Mouse (Mus musculus) 416B (cell line): ENCODE measurements around the gene Naaladl2.
A peak's percentile ranks its signal among the peaks of the same experiment; 100 is the strongest.
"Not testable (repeated sequence)": the region's sequence is repeated elsewhere in the genome, so short reads cannot be mapped to it uniquely, and the experiment has no call there.

Experiments used
- DNase-seq: peaks from one replicate; pipeline ENCODE4 v3.0.0; 2011; ENCODE audit warnings: low read depth

Gene Naaladl2

GRCm38 (mm10) chr3:24321489-24322405 is 822.3 kb downstream of the Naaladl2 start:
- peak; percentile 4 for DNase-seq

- no peak for DNase-seq
Observed at GRCm38 (mm10) chr3:24314658-24315297, 829.3 kb downstream of the Naaladl2 start.

GRCm38 (mm10) chr3:24225418-24225817 is 918.6 kb downstream of the Naaladl2 start:
- DNase-seq = no peak

GRCm38 (mm10) chr3:24217476-24217875 is 926.6 kb downstream of the Naaladl2 start:
- DNase-seq = no peak

GRCm38 (mm10) chr3:24166531-24166930 is 977.5 kb downstream of the Naaladl2 start:
- no peak for DNase-seq

- DNase-seq = no peak
Observed at GRCm38 (mm10) chr3:24163992-24164391, 980.1 kb downstream of the Naaladl2 start.

GRCm38 (mm10) chr3:24151086-24151815 is 992.8 kb downstream of the Naaladl2 start:
- not testable (repeated sequence) for DNase-seq

GRCm38 (mm10) chr3:24142808-24143207 is 1001.3 kb downstream of the Naaladl2 start:
- DNase-seq = peak; percentile 17

GRCm38 (mm10) chr3:24138002-24138401 is 1006.1 kb downstream of the Naaladl2 start:
- DNase-seq = no peak

GRCm38 (mm10) chr3:24126200-24126599 is 1017.9 kb downstream of the Naaladl2 start:
- no peak for DNase-seq

- DNase-seq = no peak
Observed at GRCm38 (mm10) chr3:24124034-24124433, 1020.0 kb downstream of the Naaladl2 start.

GRCm38 (mm10) chr3:24118136-24118535 is 1025.9 kb downstream of the Naaladl2 start:
- no peak for DNase-seq

GRCm38 (mm10) chr3:24114849-24115248 is 1029.2 kb downstream of the Naaladl2 start:
- DNase-seq = no peak

- no peak for DNase-seq
Observed at GRCm38 (mm10) chr3:24113360-24113759, 1030.7 kb downstream of the Naaladl2 start.

- DNase-seq = no peak
Observed at GRCm38 (mm10) chr3:24106391-24106790, 1037.7 kb downstream of the Naaladl2 start.

- DNase-seq = no peak
Observed at GRCm38 (mm10) chr3:24079761-24080160, 1064.3 kb downstream of the Naaladl2 start.

GRCm38 (mm10) chr3:24071169-24071797 is 1072.8 kb downstream of the Naaladl2 start:
- DNase-seq = no peak

- no peak for DNase-seq
Observed at GRCm38 (mm10) chr3:24070424-24071168, 1073.5 kb downstream of the Naaladl2 start.

GRCm38 (mm10) chr3:24048217-24048616 is 1095.8 kb downstream of the Naaladl2 start:
- no peak for DNase-seq

GRCm38 (mm10) chr3:24001741-24002140 is 1142.3 kb downstream of the Naaladl2 start:
- no peak for DNase-seq

- no peak for DNase-seq
Observed at GRCm38 (mm10) chr3:23973727-23974126, 1170.3 kb downstream of the Naaladl2 start.
